Mouse (Mus musculus): ENCODE data around the gene C1galt1.

GRCm38 (mm10) chr6:7876836-7877235 is 32.2 kb downstream of the C1galt1 start:
- TF ChIP-seq POLR2A (IDR thresholded peaks at IDR 0.05; ENCODE audit: extremely low read depth, insufficient read depth, low read length) (no peak), CTCF (IDR thresholded peaks at IDR 0.05; ENCODE audit: low read depth, low read length) (no peak)
